Mouse (Mus musculus) T-helper 17 cell (primary cell): ENCODE results near the gene M1ap.

Experiments
- in situ Hi-C, 2 experiments: fragments of 300-600 bp; cut with MboI, MseI; formaldehyde crosslinking; loops; 1 replicate in 1 of 2; 2 replicates in 1 of 2; pipeline ENCODE4 v1.15.1; 2025; ENCODE audit warnings: high pct_unique_total_duplicates in 2 of 2

The M1ap gene

DNA sequence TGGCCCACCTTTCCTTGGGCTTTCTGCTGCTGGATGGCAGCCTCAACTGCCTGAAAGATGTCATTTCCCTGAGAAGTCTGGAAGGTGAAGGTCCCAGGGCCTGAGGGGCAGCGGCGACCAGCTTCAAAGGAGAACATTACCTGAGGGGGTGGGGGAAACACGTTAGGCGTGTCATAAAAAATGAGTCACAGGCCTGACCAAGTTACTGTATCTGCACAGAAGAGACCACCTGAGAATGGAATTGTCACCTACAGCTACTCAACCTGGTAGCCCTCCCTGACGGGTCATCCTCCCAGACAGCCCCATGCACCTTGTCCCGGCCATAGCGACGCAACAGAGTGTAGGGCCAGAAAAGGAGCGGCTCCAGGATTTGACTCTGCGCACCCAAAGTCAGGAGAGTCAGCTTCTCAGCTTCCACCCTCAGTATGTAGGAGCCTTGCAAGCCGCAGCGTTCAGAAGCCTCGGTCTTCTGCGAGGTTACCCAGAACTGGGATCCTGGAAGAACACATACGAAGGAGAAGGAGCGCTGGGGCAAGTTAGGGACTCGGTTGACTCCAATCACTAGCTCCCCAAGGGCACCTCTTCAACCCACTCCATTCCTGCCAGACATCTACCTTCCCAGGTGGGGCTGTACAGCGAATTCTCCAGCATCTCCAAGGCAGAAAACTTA is 85.4 kb downstream of the M1ap start:
- in situ Hi-C loops: no loop called here

- in situ Hi-C loops: no loop called here
Measured at GRCm38 (mm10) chr6:83032769-83033191, 86.1 kb downstream of the M1ap start.

DNA sequence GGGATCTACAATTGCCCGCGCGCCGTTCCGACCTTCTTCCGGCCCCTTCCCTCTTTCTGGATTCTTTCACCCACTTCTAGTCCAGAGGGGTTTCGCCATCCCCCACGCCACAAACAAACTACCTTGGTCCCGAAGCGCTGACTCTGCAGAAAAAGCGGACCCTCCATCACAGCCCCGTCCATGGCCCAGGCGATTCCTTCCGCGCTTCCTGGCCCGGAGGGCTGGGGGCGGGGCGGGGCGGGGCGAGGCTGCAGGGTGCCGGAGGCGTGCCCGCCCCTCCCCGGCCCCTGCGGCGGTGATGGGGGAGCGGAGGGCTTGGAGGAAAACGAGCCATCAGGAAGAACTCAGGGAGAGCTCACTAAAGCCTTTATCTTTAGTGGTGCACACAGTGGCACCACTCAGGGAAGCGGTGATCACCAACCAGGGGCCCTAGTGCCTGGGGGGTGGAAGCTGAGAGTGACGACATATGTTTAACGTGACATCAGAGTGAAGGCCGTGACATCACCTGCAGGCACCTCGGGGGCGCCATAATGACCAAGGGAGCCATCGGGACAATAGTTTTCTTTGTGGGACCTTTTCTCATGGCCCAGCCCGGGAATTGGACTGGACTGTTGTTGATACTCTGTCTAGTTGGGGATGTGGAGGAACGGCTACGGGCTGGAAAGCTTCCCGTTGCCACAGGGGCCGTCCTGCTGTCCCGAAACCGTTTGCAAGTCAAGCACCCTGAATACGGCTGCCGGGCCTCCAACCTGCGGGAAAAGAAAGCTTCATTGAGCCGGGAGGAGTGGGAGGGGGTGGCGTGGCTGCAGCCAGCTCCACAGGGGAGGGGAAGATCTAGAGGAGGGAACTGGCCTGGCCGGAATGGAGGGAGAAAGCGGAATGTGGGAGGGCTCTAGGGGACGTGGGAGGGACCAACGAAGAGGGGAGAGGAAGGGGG is 86.8 kb downstream of the M1ap start, which contains the start of the genes Dok1 and Loxl3:
Gene Dok1, minus strand, starts transcription at position 223 of the 937 bp plus-strand sequence.
Gene Loxl3, plus strand, starts transcription at position 925 of the 937 bp plus-strand sequence.
- in situ Hi-C loops: no loop called here

- in situ Hi-C loops: no loop called here
Measured at GRCm38 (mm10) chr6:83034463-83035055, 87.9 kb downstream of the M1ap start.

- in situ Hi-C loops: no loop called here
Measured at GRCm38 (mm10) chr6:83037188-83037587, 90.5 kb downstream of the M1ap start.

- in situ Hi-C loops: no loop called here
Measured at GRCm38 (mm10) chr6:83038496-83039012, 91.9 kb downstream of the M1ap start.

GRCm38 (mm10) chr6:83040601-83041000 is 93.9 kb downstream of the M1ap start:
- in situ Hi-C loops: no loop called here

- in situ Hi-C loops: no loop called here
Measured at GRCm38 (mm10) chr6:83043561-83043960, 96.9 kb downstream of the M1ap start.

DNA sequence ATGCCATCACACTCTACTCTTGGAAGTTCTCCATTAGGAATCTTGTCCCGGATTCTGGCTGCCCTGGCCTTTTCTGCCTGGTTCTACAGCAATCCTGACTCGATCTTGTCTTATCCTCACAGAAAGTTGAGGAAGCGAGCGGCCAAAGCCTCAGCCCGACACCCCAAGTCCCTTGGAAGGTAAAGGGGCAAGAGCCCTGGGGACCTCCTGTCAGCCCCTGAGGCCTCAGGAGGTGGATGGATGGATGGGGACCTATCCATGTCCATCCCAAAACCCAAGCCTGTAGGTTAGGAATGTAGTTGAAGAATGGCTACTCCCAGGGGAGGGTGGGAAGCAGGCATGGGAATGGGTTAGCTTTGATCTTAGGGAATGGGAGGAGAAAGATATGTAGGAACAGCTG is 97.3 kb downstream of the M1ap start:
- in situ Hi-C loops: no loop called here

DNA sequence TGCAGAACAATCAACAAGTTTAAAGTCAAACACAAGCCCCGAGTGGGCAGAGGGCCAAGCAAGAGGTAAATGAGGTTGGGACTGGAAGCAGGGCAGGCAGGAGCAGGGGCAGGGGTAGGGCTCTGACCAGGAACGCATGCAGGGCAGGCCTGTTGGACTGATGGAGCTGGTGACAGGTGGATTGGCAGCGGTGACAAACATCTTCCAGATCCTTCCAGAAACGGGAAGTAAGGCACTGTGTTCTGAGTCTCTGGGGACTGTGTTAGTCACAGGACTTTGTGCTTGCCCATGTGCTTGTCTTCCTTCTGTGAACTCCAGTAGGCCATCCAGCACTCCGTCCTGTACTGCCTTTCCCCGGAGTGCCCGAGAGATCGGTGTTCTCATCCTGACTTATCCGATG is 98.0 kb downstream of the M1ap start:
- in situ Hi-C loops: no loop called here

GRCm38 (mm10) chr6:83049367-83049766 is 102.7 kb downstream of the M1ap start:
- in situ Hi-C loops: no loop called here

DNA sequence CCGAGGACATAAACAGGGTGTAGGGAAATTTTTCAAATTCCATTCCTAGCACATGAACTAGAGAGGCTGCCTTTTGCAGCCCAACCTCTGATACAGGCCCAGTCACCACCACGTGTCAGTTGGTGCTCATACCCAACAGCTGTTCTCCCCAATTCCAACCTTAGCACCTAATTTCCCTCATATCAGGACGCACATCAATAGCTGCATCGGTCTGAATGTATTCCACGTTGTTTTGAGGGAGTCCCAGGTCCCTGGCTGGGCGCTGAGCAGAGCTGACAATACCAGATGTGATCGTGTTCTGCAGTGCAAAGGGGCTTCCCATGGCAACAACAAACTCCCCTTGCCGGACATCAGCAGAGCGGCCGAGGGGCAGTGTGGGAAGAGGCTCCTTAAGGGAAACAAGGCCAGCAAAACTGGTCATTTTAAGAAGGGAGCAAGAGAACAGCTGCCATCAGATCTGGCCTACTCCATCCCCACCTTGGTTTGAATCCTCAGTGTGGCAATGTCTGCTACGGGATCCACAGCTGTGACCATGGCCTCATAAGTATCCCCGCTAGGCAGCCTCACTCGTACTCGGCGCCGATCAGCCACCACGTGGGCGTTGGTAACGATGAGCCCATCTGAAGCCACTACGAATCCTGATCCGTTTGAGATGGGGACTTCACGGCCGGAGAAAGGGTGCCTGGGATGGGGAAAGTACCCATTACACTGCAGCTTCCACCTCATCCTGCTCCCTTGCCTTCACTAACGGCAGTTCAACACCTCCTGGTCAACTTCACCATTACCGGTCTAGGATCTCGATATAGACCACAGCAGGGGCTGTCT is 106.6 kb downstream of the M1ap start:
- in situ Hi-C loops: loop anchor here in 1 of 2 experiments (10.0 kb wide), 1 partner anchor 49 kb away; no protein-coding TSS in a partner anchor

DNA sequence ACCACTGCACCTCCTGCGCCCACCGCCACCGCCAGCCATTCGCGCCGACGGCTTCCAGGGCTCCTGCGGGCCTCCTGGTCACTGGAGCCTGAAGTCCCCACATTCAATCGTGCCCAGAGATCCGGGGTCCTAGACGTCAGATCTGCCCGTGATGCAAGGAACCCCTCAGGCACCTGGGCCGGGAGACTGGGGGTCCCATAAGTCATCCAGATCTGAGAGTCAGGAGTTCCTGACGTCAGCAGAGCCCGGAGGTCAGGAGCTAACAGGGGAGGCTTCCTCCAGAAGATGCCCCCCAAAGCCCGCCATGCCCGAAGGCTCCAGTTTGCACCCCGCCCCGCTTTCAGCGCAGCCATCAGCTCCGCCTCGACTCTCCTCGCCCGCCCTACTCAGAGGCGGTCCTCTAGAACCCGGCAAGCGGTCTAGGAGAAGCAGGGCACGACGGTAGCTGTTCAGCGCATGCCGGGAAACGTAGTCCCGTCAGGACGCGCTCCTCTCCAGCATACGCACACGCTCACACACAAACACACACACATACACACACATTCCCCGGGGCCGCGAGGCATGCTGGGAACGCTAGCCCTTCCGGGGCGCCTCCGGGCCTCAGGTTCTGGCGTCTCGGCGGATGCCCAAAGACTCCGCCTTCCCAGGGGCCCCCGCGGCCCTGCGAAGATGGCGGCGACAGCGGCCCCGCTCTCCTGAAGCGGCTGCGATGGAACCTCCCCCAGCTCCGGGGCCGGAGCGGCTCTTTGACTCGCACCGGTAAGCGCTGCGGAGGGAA is 107.6 kb downstream of the M1ap start, which contains the start of gene Aup1:
Gene Aup1, plus strand, starts transcription at position 448 of the 778 bp plus-strand sequence.
- in situ Hi-C loops: loop anchor here in 1 of 2 experiments (10.0 kb wide), 1 partner anchor 49 kb away; no protein-coding TSS in a partner anchor

DNA sequence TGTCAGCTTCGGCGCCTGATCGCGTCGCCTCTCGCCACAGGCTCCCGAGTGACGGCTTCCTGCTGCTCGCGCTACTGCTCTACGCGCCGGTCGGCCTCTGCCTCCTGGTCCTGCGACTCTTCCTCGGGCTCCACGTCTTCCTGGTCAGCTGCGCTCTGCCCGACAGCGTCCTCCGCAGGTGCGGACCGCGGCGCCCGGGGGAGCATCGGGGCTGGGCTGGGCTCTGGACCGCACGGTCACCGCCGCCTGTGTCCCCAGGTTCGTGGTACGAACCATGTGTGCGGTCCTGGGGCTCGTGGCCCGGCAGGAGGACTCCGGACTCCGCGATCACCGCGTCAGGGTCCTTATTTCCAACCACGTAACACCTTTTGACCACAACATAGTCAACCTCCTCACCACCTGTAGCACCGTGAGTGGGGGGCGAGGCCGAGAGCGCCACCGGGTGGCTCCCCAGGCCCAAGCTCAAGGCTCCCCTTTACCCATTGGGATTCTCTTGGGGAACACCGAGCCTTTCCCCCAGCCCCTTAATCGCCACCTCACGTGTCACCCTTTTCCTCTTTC is 108.2 kb downstream of the M1ap start, which contains the start of gene Htra2:
Gene Htra2, minus strand, starts transcription at position 403 of the 561 bp plus-strand sequence.
- in situ Hi-C loops: loop anchor here in 1 of 2 experiments (10.0 kb wide), 1 partner anchor 50 kb away; no protein-coding TSS in a partner anchor

- in situ Hi-C loops: loop anchor here in 1 of 2 experiments (10.0 kb wide), 1 partner anchor 53 kb away; no protein-coding TSS in a partner anchor
Measured at GRCm38 (mm10) chr6:83057790-83058189, 111.1 kb downstream of the M1ap start, which contains the start of gene Dqx1. Gene Dqx1, plus strand, starts transcription at chr6:83057844.

GRCm38 (mm10) chr6:83058725-83059124 is 112.0 kb downstream of the M1ap start:
- in situ Hi-C loops: loop anchor here in 1 of 2 experiments (10.0 kb wide), 1 partner anchor 54 kb away; no protein-coding TSS in a partner anchor

GRCm38 (mm10) chr6:83065995-83066394 is 119.3 kb downstream of the M1ap start:
- in situ Hi-C loops: no loop called here

- in situ Hi-C loops: no loop called here
Measured at GRCm38 (mm10) chr6:83066441-83066840, 119.7 kb downstream of the M1ap start.

- in situ Hi-C loops: no loop called here
Measured at GRCm38 (mm10) chr6:83068221-83068620, 121.5 kb downstream of the M1ap start.
